18 mouse cellular contexts compared by ENCODE assay signal in the genomic region with DNA sequence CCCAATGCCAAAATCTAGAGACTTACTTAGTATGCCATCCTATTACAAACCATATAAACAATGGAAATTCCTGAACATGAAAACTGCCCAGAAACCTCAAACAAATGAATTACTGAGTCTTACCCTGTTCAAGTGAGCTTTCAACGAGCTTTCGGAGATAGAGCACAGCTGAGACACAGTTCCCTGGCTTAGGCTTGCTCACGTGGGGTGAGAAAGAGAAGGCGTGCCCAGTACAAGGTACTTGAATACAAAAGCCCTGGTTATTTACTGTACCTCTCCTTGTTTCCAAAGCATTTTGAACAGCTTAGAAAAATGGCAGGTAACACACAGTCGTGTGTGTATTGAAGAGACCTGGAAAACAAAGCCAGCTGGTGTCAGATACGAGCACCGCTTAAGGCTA.
DNase-seq lines count a peak whose midpoint lies in the region; ATAC-seq and TF ChIP-seq lines count a peak whose summit lies in the region.
"Had no signal": no experiment of that assay in that cellular context is flagged by ENCODE, and none has a peak within 500 bp of the region (broad histone marks: within the 10 kb centered on the region; RNA-seq: fewer than 3 reads in every experiment).

No protein-coding gene starts in this region.

- H3K36me3 ChIP-seq in lung, embryonic 14.5 days (ENCODE audit: insufficient read depth): no peaks in the 10 kb centered on the region
- H3K36me3 ChIP-seq in lung, postnatal 0 days (ENCODE audit: insufficient read depth, low read length): no peaks in the 10 kb centered on the region
- H3K36me3 ChIP-seq: embryonic facial prominence, embryonic 10.5 days; embryonic facial prominence, embryonic 12.5 days; forebrain, embryonic 15.5 days had no signal

- DNase-seq in lung, embryonic 14.5 days: peak; percentile 13
- no peak for DNase-seq in lung, postnatal 14 days
- peak; percentile 63 for DNase-seq in lung, postnatal 0 days (ENCODE audit: low spot score)
- peak; percentile 21 for DNase-seq in lung, postnatal 25 days (ENCODE audit: low spot score)
- DNase-seq in cerebellum, adult 8-10 months: no peak
- DNase-seq in kidney, postnatal 36 days: no peak
- DNase-seq: adrenal gland, adult 2 months; adrenal gland, postnatal 10 days; adrenal gland, postnatal 25 days; cerebellum, adult 11 months; cerebellum, adult 18-20 months; cerebellum, adult 9-10 months; cerebellum, postnatal 10 days; cerebellum, postnatal 25 days had no signal

- no peak overlapping the region for H3K4me3 ChIP-seq in lung, embryonic 14.5 days (ENCODE audit: low read depth, low read length)
- H3K4me3 ChIP-seq in lung, postnatal 0 days (ENCODE audit: low read depth, low read length): no peak overlapping the region
- H3K4me3 ChIP-seq: embryonic facial prominence, embryonic 10.5 days; embryonic facial prominence, embryonic 12.5 days; forebrain, embryonic 13.5 days; forebrain, embryonic 15.5 days had no signal

- no peak for TF ChIP-seq EP300 in lung, postnatal 0 days (IDR thresholded peaks at IDR 0.05)

- no peaks in the 10 kb centered on the region; the same call in 1 of the 2 replicates for H3K4me1 ChIP-seq in lung, embryonic 14.5 days (ENCODE audit: insufficient read depth)
- H3K4me1 ChIP-seq in lung, postnatal 0 days (ENCODE audit: insufficient read depth, low read depth, low read length): no peaks in the 10 kb centered on the region
- H3K4me1 ChIP-seq: embryonic facial prominence, embryonic 12.5 days had no signal

- WGBS in lung, embryonic 14.5 days: 72% methylated on average over 7 of the region's 7 CpGs
- WGBS in lung, postnatal 0 days: 58% methylated on average over 7 of the region's 7 CpGs

- no peak for TF ChIP-seq CTCF in lung, embryonic 14.5 days (IDR thresholded peaks at IDR 0.05; ENCODE audit: low read depth)
- TF ChIP-seq CTCF in lung, postnatal 0 days (IDR thresholded peaks at IDR 0.05): no peak

- no peaks in the 10 kb centered on the region for H3K27me3 ChIP-seq in lung, embryonic 14.5 days (ENCODE audit: insufficient read depth, low read length)
- no peaks in the 10 kb centered on the region for H3K27me3 ChIP-seq in lung, postnatal 0 days (replicated peaks; ENCODE audit: insufficient read depth, low read length)
- H3K27me3 ChIP-seq: embryonic facial prominence, embryonic 12.5 days; forebrain, embryonic 13.5 days; forebrain, embryonic 15.5 days had no signal

- H3K9me3 ChIP-seq in lung, embryonic 14.5 days (ENCODE audit: low read depth, low read length): no peaks in the 10 kb centered on the region
- no peaks in the 10 kb centered on the region for H3K9me3 ChIP-seq in lung, postnatal 0 days (ENCODE audit: low read length)
- H3K9me3 ChIP-seq: forebrain, embryonic 13.5 days; forebrain, embryonic 15.5 days had no signal

- no peak overlapping the region for H3K27ac ChIP-seq in lung, embryonic 14.5 days (ENCODE audit: low read depth)
- no peak overlapping the region for H3K27ac ChIP-seq in lung, postnatal 0 days (ENCODE audit: low read length)
- H3K27ac ChIP-seq: embryonic facial prominence, embryonic 10.5 days; embryonic facial prominence, embryonic 12.5 days; forebrain, embryonic 13.5 days; forebrain, embryonic 15.5 days had no signal

- ATAC-seq in lung, embryonic 14.5 days (ENCODE audit: insufficient read depth): no peak
- ATAC-seq in lung, postnatal 0 days: peak; percentile 82
- ATAC-seq: forebrain, embryonic 13.5 days; forebrain, embryonic 15.5 days had no signal

- no peak overlapping the region for H3K4me2 ChIP-seq in lung, embryonic 14.5 days
- H3K4me2 ChIP-seq in lung, postnatal 0 days (replicated peaks; ENCODE audit: low read depth, low read length): no peak overlapping the region
- H3K4me2 ChIP-seq: embryonic facial prominence, embryonic 12.5 days; forebrain, embryonic 13.5 days; forebrain, embryonic 15.5 days had no signal

- no peak overlapping the region for H3K9ac ChIP-seq in lung, embryonic 14.5 days
- H3K9ac ChIP-seq in lung, postnatal 0 days (replicated peaks; ENCODE audit: low read depth): no peak overlapping the region
- H3K9ac ChIP-seq: embryonic facial prominence, embryonic 12.5 days; forebrain, embryonic 13.5 days; forebrain, embryonic 15.5 days had no signal

Comparison
In these comparisons a context has a peak if more than half of its experiments do, and no peak if none do; other contexts are left out.
1. DNase-seq: peak in lung, embryonic 14.5 days (single experiment), lung, postnatal 0 days (single experiment) and lung, postnatal 25 days (single experiment); none in lung, postnatal 14 days (single experiment), cerebellum, adult 8-10 months (single experiment) and kidney, postnatal 36 days (0 of 2).